Mouse (Mus musculus): ENCODE data around the gene Spo11. TPM values are rescaled to one million over a fixed set of nuclear protein-coding genes. Genes with fewer than 3 reads are reported as not detected.

The Spo11 gene
- polyA plus RNA-seq, 1 experiment from 2014 or later = 0.09 TPM

DNA sequence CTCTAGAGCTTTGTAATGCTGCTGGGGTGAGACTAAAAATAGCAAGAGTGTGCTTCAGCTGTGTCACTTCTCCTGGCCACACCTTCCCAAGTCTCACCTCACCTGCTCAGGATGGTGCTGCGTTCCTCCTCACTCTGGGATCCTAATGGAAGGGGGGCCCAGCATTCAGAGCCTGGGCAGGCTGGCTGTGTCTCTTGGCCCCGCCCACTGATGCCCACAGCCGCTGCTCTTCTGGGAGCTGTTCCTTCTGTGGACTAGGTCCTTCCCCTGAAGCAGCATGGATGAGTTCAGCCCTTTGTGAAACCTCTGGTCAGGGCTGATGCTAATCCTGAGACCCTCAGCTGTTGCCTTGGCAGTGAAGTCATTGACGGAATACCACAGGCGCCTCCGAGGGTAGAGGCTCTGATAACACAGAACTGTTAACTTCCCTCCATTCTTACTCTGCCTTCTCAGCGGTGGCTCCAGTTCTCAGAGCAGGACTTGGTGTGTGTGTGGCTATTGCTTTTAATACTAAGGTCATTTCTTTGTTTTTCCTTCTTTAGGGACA is 37.3 kb downstream of the Spo11 start:
- 82% methylated on average over 7 of the region's 7 CpGs for WGBS
- Histone ChIP-seq H3K4me3 (ENCODE audit: low read depth, low read length) (no peak overlapping the region), H3K9me3 (ENCODE audit: control insufficient read depth, low read length) (no peaks in the 10 kb centered on the region), H3K9ac (replicated peaks; ENCODE audit: low read depth, low read length) (no peak overlapping the region), H3K4me2 (ENCODE audit: low read depth, low read length) (no peak overlapping the region), H3K36me3 (ENCODE audit: control insufficient read depth, insufficient read depth, low read length) (peaks cover 52% of the 10 kb centered on the region), H3K27me3 (ENCODE audit: control insufficient read depth, insufficient read depth, low read length) (no peaks in the 10 kb centered on the region), H3K27ac (ENCODE audit: low read depth, low read length) (no peak overlapping the region), H3K4me1 (ENCODE audit: control insufficient read depth, insufficient read depth, low read length) (peaks cover 3% of the 10 kb centered on the region; the same call in 1 of the 2 replicates)
- ATAC-seq (ENCODE audit: low read depth) = no peak

DNA sequence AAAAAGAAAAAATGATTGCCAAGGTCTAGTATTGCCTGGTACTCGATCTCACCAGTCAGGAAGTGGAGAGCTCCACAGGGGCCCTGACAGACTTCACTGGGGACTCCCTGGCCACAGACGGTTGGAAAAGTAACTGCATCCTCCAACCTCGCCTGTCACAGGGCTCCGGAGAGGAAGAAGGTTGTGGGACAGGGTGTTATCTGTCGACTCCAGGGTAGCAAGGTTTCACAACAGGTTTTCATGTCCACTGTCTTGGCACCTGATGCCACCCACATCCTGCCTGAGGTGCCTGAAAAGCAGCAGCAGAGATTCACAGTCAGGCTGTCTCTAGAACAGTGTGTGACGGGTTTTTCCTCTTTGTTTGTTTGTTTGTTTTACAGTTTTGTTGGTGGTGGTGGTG is 40.4 kb downstream of the Spo11 start:
- Histone ChIP-seq H3K9ac (replicated peaks; ENCODE audit: low read depth, low read length) (no peak overlapping the region), H3K4me3 (ENCODE audit: low read depth, low read length) (no peak overlapping the region), H3K4me1 (ENCODE audit: control insufficient read depth, insufficient read depth, low read length) (peaks cover 11% of the 10 kb centered on the region), H3K36me3 (ENCODE audit: control insufficient read depth, insufficient read depth, low read length) (peaks cover 21% of the 10 kb centered on the region), H3K27me3 (ENCODE audit: control insufficient read depth, insufficient read depth, low read length) (no peaks in the 10 kb centered on the region), H3K27ac (ENCODE audit: low read depth, low read length) (no peak overlapping the region), H3K4me2 (ENCODE audit: low read depth, low read length) (no peak overlapping the region), H3K9me3 (ENCODE audit: control insufficient read depth, low read length) (no peaks in the 10 kb centered on the region)
- ATAC-seq (ENCODE audit: low read depth) = no peak
- WGBS = 43% methylated on average over 6 of the region's 6 CpGs

DNA sequence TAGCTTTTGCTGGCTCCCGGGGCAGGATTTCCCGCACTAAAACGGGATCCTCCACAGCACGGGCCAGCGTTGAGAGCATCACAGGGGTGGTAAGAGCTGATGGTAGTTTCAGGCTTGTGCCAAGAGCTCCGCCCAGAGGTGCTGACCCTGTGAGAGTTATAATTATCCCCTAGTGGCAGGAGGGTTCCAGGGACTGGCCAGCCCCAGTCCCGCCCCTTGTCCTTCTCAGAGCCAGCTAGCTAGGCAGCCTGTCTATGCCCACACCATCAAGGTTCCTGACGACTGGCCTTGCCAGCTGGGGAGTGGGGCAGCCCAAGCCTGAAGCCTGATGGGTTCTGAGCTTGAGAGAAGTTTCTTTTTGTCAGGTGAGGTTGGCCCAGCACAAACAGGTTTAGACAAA is 41.1 kb downstream of the Spo11 start:
- Histone ChIP-seq H3K9me3 (ENCODE audit: control insufficient read depth, low read length) (no peaks in the 10 kb centered on the region), H3K4me1 (ENCODE audit: control insufficient read depth, insufficient read depth, low read length) (peaks cover 17% of the 10 kb centered on the region), H3K36me3 (ENCODE audit: control insufficient read depth, insufficient read depth, low read length) (peaks cover 15% of the 10 kb centered on the region), H3K27ac (ENCODE audit: low read depth, low read length) (no peak overlapping the region), H3K4me3 (ENCODE audit: low read depth, low read length) (no peak overlapping the region), H3K4me2 (ENCODE audit: low read depth, low read length) (no peak overlapping the region), H3K9ac (replicated peaks; ENCODE audit: low read depth, low read length) (no peak overlapping the region), H3K27me3 (ENCODE audit: control insufficient read depth, insufficient read depth, low read length) (no peaks in the 10 kb centered on the region)
- no peak for ATAC-seq (ENCODE audit: low read depth)
- WGBS = 10% methylated on average over 8 of the region's 8 CpGs

DNA sequence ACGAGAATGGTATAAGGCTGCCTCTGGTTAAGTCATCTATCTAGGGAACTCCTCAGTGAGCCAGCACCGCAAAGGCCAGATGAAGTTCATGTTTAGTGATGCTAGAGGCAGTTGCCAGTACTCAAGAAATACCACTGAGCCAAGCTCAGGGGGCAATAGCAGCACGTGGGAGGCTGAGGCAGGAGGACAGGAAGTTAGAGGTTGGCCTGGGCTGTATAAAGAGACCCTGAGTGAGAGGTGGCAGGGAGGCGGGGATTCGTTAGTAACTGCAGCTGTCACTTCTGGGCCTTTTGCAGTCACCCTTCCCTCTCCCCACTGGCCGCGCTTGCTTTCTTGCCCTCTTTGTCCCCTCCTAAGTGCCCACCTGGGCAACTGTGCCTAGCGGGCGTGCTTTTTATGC is 41.8 kb downstream of the Spo11 start:
- ATAC-seq (ENCODE audit: low read depth) = no peak
- Histone ChIP-seq H3K27ac (ENCODE audit: low read depth, low read length) (no peak overlapping the region), H3K9ac (replicated peaks; ENCODE audit: low read depth, low read length) (no peak overlapping the region), H3K4me1 (ENCODE audit: control insufficient read depth, insufficient read depth, low read length) (peaks cover 18% of the 10 kb centered on the region), H3K4me3 (ENCODE audit: low read depth, low read length) (peak overlapping the region; percentile 28; the same call in 1 of the 2 replicates), H3K4me2 (ENCODE audit: low read depth, low read length) (peak overlapping the region; percentile 85), H3K36me3 (ENCODE audit: control insufficient read depth, insufficient read depth, low read length) (peaks cover 15% of the 10 kb centered on the region), H3K9me3 (ENCODE audit: control insufficient read depth, low read length) (no peaks in the 10 kb centered on the region), H3K27me3 (ENCODE audit: control insufficient read depth, insufficient read depth, low read length) (no peaks in the 10 kb centered on the region)
- WGBS = 10% methylated on average over 9 of the region's 9 CpGs

DNA sequence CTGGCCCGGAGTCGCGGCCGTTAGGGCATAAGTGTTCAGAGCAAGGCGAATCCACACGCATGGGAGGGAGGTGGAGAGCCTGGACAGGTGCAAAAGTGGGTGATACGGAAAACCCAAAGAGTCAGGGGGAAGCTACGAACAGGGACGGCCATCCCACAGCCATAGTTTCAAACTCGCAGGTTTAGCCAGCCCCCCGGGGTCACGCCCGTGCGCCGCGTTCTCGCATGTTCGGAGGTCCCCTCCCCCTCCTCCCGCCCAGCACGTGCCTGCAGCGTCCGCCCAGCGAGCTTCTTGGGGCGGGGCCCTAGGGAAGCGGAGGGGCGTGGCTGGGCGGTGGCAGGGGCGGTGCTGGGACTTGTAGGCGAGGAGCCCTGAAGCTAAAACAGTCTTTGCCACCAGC is 42.3 kb downstream of the Spo11 start:
- Histone ChIP-seq H3K27ac (ENCODE audit: low read depth, low read length) (no peak overlapping the region), H3K27me3 (ENCODE audit: control insufficient read depth, insufficient read depth, low read length) (no peaks in the 10 kb centered on the region), H3K4me2 (ENCODE audit: low read depth, low read length) (peak overlapping the region; percentile 85), H3K36me3 (ENCODE audit: control insufficient read depth, insufficient read depth, low read length) (peaks cover 10% of the 10 kb centered on the region), H3K4me1 (ENCODE audit: control insufficient read depth, insufficient read depth, low read length) (peaks cover 21% of the 10 kb centered on the region), H3K9me3 (ENCODE audit: control insufficient read depth, low read length) (no peaks in the 10 kb centered on the region), H3K4me3 (ENCODE audit: low read depth, low read length) (peak overlapping the region; percentile 28), H3K9ac (replicated peaks; ENCODE audit: low read depth, low read length) (no peak overlapping the region)
- under 1% methylated on average over 29 of the region's 29 CpGs for WGBS
- peak; percentile 62 for ATAC-seq (ENCODE audit: low read depth)

DNA sequence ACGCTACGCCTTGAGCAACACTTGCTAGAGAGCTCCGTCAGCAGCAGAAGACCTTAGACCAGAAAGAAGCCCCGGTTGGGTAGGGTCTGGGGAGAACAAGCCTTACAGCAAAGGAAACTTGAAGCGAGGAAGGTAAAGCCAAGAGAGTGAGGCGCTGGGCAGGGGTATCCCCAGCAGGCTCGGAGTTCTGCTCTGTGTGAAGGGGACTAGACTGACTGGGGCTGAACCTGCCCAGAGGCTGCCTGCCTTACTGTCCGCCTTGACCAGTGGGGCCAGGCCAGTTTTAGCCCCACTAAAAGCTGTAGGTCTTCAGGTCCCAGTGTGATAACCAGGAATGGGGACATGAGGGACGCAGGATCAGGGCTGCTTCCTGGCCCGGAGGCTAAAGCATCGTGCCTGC is 42.9 kb downstream of the Spo11 start, which contains the start of gene Rbm38:
Gene Rbm38, plus strand, starts transcription at position 69 of the 400 bp plus-strand sequence.
- H3K9ac ChIP-seq (replicated peaks; ENCODE audit: low read depth, low read length) = no peak within 1 kb of the TSS
- no peak within 1 kb of the TSS for H3K27ac ChIP-seq (ENCODE audit: low read depth, low read length)
- H3K27me3 ChIP-seq (ENCODE audit: control insufficient read depth, insufficient read depth, low read length) = no peaks in the 10 kb centered on the region
- H3K4me1 ChIP-seq (ENCODE audit: control insufficient read depth, insufficient read depth, low read length) = peaks cover 28% of the 10 kb centered on the region
- ATAC-seq (ENCODE audit: low read depth) = no peak
- peak within 1 kb of the TSS; percentile 73 for H3K4me3 ChIP-seq (ENCODE audit: low read depth, low read length)
- WGBS = 28% methylated on average over 11 of the region's 11 CpGs
- no peaks in the 10 kb centered on the region for H3K9me3 ChIP-seq (ENCODE audit: control insufficient read depth, low read length)
- peak within 1 kb of the TSS; percentile 91 for H3K4me2 ChIP-seq (ENCODE audit: low read depth, low read length)
- peaks cover 5% of the 10 kb centered on the region; the same call in 1 of the 2 replicates for H3K36me3 ChIP-seq (ENCODE audit: control insufficient read depth, insufficient read depth, low read length)

DNA sequence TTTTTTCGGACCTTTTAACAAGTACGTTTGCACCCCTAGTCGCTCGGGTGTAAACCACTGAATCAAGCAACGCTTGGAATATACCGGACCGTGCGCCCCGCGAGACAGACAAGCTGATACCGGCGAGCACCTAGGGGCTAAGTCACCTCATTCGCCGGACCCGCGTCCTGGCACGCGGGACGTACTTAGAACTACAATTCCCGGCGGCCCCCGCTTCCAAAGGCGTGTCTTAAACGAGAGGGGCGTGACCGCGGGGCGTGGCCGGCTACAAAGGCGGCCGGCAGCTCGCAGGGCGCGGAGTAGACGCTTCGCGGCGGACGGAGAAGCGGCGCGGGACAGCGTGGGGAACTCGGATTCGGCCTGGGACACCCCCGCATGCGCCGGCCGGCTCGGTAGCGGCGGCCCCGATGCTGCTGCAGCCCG is 44.1 kb downstream of the Spo11 start:
- WGBS = under 1% methylated on average over 49 of the region's 54 CpGs
- H3K27ac ChIP-seq (ENCODE audit: low read depth, low read length) = peak overlapping the region; percentile 66
- peaks cover 28% of the 10 kb centered on the region for H3K4me1 ChIP-seq (ENCODE audit: control insufficient read depth, insufficient read depth, low read length)
- H3K36me3 ChIP-seq (ENCODE audit: control insufficient read depth, insufficient read depth, low read length) = no peaks in the 10 kb centered on the region
- peak overlapping the region; percentile 76 for H3K9ac ChIP-seq (replicated peaks; ENCODE audit: low read depth, low read length)
- peak overlapping the region; percentile 91 for H3K4me2 ChIP-seq (ENCODE audit: low read depth, low read length)
- H3K4me3 ChIP-seq (ENCODE audit: low read depth, low read length) = peak overlapping the region; percentile 73
- H3K27me3 ChIP-seq (ENCODE audit: control insufficient read depth, insufficient read depth, low read length) = no peaks in the 10 kb centered on the region
- H3K9me3 ChIP-seq (ENCODE audit: control insufficient read depth, low read length) = no peaks in the 10 kb centered on the region
- ATAC-seq (ENCODE audit: low read depth) = peak; percentile 82

DNA sequence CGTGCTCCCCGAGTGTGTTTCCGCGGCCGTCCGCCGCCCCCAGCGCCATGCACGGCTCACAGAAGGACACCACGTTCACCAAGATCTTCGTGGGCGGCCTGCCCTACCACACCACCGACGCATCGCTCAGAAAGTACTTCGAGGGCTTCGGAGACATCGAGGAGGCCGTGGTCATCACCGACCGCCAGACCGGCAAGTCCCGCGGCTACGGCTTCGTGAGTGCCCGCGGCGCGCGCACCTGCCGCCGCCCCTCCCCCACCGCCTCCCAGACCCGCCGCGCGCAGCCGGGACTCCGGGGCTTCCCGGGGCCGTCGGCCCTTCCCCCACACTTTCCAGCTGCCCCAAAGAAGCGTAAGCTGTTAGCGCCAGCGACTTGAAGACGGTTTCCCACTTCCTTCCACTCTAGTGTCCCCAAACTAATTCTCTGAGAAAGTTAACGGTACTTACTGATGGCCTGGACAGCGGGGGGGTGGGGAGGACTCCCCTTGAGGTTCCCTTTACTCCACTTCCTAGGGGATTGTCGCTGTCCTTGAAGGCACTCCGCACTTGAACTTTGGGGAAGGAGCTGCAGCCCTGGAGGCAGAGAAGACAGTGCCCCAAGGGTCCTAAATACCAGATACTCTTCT is 44.7 kb downstream of the Spo11 start:
- peaks cover 28% of the 10 kb centered on the region for H3K4me1 ChIP-seq (ENCODE audit: control insufficient read depth, insufficient read depth, low read length)
- no peaks in the 10 kb centered on the region for H3K9me3 ChIP-seq (ENCODE audit: control insufficient read depth, low read length)
- peak overlapping the region; percentile 76 for H3K9ac ChIP-seq (replicated peaks; ENCODE audit: low read depth, low read length)
- peak overlapping the region; percentile 91 for H3K4me2 ChIP-seq (ENCODE audit: low read depth, low read length)
- ATAC-seq (ENCODE audit: low read depth) = peak; percentile 49
- H3K27ac ChIP-seq (ENCODE audit: low read depth, low read length) = peak overlapping the region; percentile 66
- 0 out of 2 replicates have a peak, but pooled peaks cover 4% of the 10 kb centered on the region for H3K36me3 ChIP-seq (ENCODE audit: control insufficient read depth, insufficient read depth, low read length)
- H3K4me3 ChIP-seq (ENCODE audit: low read depth, low read length) = peak overlapping the region; percentile 73
- WGBS = 0% methylated on average over 47 of the region's 51 CpGs
- no peaks in the 10 kb centered on the region for H3K27me3 ChIP-seq (ENCODE audit: control insufficient read depth, insufficient read depth, low read length)

DNA sequence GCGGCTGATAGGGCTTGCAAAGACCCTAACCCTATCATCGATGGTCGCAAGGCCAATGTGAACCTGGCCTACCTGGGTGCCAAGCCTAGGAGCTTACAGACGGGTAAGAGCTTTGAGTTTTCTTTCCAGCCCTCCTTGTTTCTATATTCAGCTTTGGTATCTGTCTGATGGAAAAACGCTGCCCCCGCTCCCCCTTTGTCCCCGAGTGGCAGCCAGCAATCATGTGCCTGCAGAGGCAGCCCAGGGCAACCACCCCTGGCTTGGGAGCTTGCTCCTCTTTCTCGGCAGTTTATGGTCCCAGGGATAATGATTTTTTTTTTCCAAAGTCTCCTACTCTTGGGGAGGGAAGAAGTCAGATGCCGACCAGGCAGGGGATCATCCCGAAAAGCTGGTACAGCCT is 45.3 kb downstream of the Spo11 start:
- 0 out of 2 replicates have a peak, but pooled peaks cover 4% of the 10 kb centered on the region for H3K36me3 ChIP-seq (ENCODE audit: control insufficient read depth, insufficient read depth, low read length)

More for the DNA sequence above, 45.3 kb downstream of the Spo11 start:
- Histone ChIP-seq H3K4me2 (ENCODE audit: low read depth, low read length) (peak overlapping the region; percentile 91), H3K9ac (replicated peaks; ENCODE audit: low read depth, low read length) (peak overlapping the region; percentile 76), H3K27me3 (ENCODE audit: control insufficient read depth, insufficient read depth, low read length) (no peaks in the 10 kb centered on the region), H3K4me3 (ENCODE audit: low read depth, low read length) (peak overlapping the region; percentile 73), H3K27ac (ENCODE audit: low read depth, low read length) (no peak overlapping the region), H3K4me1 (ENCODE audit: control insufficient read depth, insufficient read depth, low read length) (peaks cover 28% of the 10 kb centered on the region), H3K9me3 (ENCODE audit: control insufficient read depth, low read length) (no peaks in the 10 kb centered on the region)
- 18% methylated on average over 10 of the region's 10 CpGs for WGBS
- ATAC-seq (ENCODE audit: low read depth) = no peak
